In genomic region chr10:16789641-16790243, GRCm38 (mm10) we compare ENCODE assay signal across 12 mouse cellular contexts.
DNase-seq lines count a peak whose midpoint lies in the region; ATAC-seq and TF ChIP-seq lines count a peak whose summit lies in the region.
"Had no signal": no experiment of that assay in that cellular context is flagged by ENCODE, and none has a peak within 500 bp of the region (broad histone marks: within the 10 kb centered on the region; RNA-seq: fewer than 3 reads in every experiment).

No protein-coding gene starts in this region.

- no peak overlapping the region for H3K4me3 ChIP-seq in kidney, embryonic 14.5 days (ENCODE audit: low read length)
- H3K4me3 ChIP-seq in embryonic facial prominence, embryonic 15.5 days (replicated peaks) = no peak overlapping the region
- H3K4me3 ChIP-seq: forebrain, embryonic 10.5 days had no signal

- WGBS in kidney, embryonic 14.5 days = 67% methylated on average over 4 of the region's 4 CpGs
- WGBS in embryonic facial prominence, embryonic 15.5 days = 47% methylated on average over 4 of the region's 4 CpGs

- H3K9ac ChIP-seq in kidney, embryonic 14.5 days (ENCODE audit: low read depth, low read length) = no peak overlapping the region
- H3K9ac ChIP-seq in embryonic facial prominence, embryonic 15.5 days = no peak overlapping the region
- H3K9ac ChIP-seq: liver, embryonic 14.5 days had no signal

- no peak overlapping the region for H3K27ac ChIP-seq in kidney, embryonic 14.5 days (ENCODE audit: low read depth, low read length)
- H3K27ac ChIP-seq in embryonic facial prominence, embryonic 15.5 days (replicated peaks) = no peak overlapping the region
- H3K27ac ChIP-seq: forebrain, embryonic 10.5 days; liver, embryonic 14.5 days had no signal

- no peaks in the 10 kb centered on the region for H3K9me3 ChIP-seq in kidney, embryonic 14.5 days (ENCODE audit: control insufficient read depth, low read length)
- no peaks in the 10 kb centered on the region for H3K9me3 ChIP-seq in embryonic facial prominence, embryonic 15.5 days (replicated peaks)
- H3K9me3 ChIP-seq: forebrain, embryonic 10.5 days had no signal

- H3K4me1 ChIP-seq in kidney, embryonic 14.5 days (ENCODE audit: control insufficient read depth, insufficient read depth, low read length) = no peaks in the 10 kb centered on the region
- no peaks in the 10 kb centered on the region for H3K4me1 ChIP-seq in embryonic facial prominence, embryonic 15.5 days
- H3K4me1 ChIP-seq: forebrain, embryonic 10.5 days had no signal

- no peak for TF ChIP-seq CTCF in brain, embryonic 14.5 days (IDR thresholded peaks at IDR 0.05; ENCODE audit: borderline replicate concordance, extremely low read depth, insufficient read depth, insufficient read length)

- no peaks in the 10 kb centered on the region for H3K27me3 ChIP-seq in kidney, embryonic 14.5 days (ENCODE audit: control insufficient read depth, insufficient read depth, low read length)
- no peaks in the 10 kb centered on the region for H3K27me3 ChIP-seq in embryonic facial prominence, embryonic 15.5 days

- no peak overlapping the region for H3K4me2 ChIP-seq in kidney, embryonic 14.5 days (replicated peaks; ENCODE audit: low read depth, low read length)
- no peak overlapping the region for H3K4me2 ChIP-seq in embryonic facial prominence, embryonic 15.5 days (replicated peaks)

- H3K36me3 ChIP-seq in kidney, embryonic 14.5 days (ENCODE audit: control insufficient read depth, insufficient read depth, low read length) = no peaks in the 10 kb centered on the region
- H3K36me3 ChIP-seq in embryonic facial prominence, embryonic 15.5 days = no peaks in the 10 kb centered on the region
- H3K36me3 ChIP-seq: forebrain, embryonic 10.5 days had no signal

- ATAC-seq in kidney, embryonic 14.5 days (ENCODE audit: low FRiP score, low TSS enrichment) = no peak
- ATAC-seq in embryonic facial prominence, embryonic 15.5 days (ENCODE audit: insufficient number of reproducible peaks, low FRiP score, low TSS enrichment, low read depth) = 0 out of 2 replicates have a peak, but pooled peaks have one; percentile 51

- TF ChIP-seq POLR2A in brain, embryonic 14.5 days (IDR thresholded peaks at IDR 0.05; ENCODE audit: borderline replicate concordance, extremely low read depth, insufficient read depth, insufficient read length, poor library complexity, severe bottlenecking) = no peak

- DNase-seq in kidney, adult 8-10 months = peak; percentile 2 to 32
- DNase-seq in brain, embryonic 14.5 days (ENCODE audit: low read depth) = peak; percentile 57
- peak; percentile 9 to 13 for DNase-seq in kidney, postnatal 4 days
- no peak for DNase-seq in right cerebral cortex, postnatal 10 days (ENCODE audit: low spot score in 2 of 2)
- DNase-seq in c-Kit-positive CD71-positive TER-119-positive erythroid progenitor cells, embryonic 14.5 days (ENCODE audit: low spot score) = no peak
- DNase-seq in adrenal gland, adult 8-10 months = no peak
- DNase-seq: adrenal gland, postnatal 14 days; cerebellum, adult 9-11 months had no signal

Comparison
In these comparisons a context has a peak if more than half of its experiments do, and no peak if none do; other contexts are left out.
1. DNase-seq: peak in kidney, adult 8-10 months (2 of 2), brain, embryonic 14.5 days (single experiment) and kidney, postnatal 4 days (2 of 2); none in right cerebral cortex, postnatal 10 days (0 of 2), c-Kit-positive CD71-positive TER-119-positive erythroid progenitor cells, embryonic 14.5 days (single experiment) and adrenal gland, adult 8-10 months (single experiment).